Mouse (Mus musculus): ENCODE data around the gene Gm21962.

Gene Gm21962

GRCm38 (mm10) chr3:137715946-137716345 is 44.6 kb downstream of the Gm21962 start:
- in situ Hi-C loops (cut with MboI, MseI), result no loop called here

- in situ Hi-C loops (cut with MboI, MseI), result no loop called here
Measured at GRCm38 (mm10) chr3:137716573-137717157, 45.3 kb downstream of the Gm21962 start.
